Mouse (Mus musculus): ENCODE results near the gene Rfk. TPM values are rescaled to one million over a fixed set of nuclear protein-coding genes. Genes with fewer than 3 reads are reported as not detected.

Gene Rfk
- polyA plus RNA-seq (2014; fragmentation: Nextera tagmentation; extraction: Ambion mirVana): 70.9 and 77.2 TPM in 2 replicates

DNA sequence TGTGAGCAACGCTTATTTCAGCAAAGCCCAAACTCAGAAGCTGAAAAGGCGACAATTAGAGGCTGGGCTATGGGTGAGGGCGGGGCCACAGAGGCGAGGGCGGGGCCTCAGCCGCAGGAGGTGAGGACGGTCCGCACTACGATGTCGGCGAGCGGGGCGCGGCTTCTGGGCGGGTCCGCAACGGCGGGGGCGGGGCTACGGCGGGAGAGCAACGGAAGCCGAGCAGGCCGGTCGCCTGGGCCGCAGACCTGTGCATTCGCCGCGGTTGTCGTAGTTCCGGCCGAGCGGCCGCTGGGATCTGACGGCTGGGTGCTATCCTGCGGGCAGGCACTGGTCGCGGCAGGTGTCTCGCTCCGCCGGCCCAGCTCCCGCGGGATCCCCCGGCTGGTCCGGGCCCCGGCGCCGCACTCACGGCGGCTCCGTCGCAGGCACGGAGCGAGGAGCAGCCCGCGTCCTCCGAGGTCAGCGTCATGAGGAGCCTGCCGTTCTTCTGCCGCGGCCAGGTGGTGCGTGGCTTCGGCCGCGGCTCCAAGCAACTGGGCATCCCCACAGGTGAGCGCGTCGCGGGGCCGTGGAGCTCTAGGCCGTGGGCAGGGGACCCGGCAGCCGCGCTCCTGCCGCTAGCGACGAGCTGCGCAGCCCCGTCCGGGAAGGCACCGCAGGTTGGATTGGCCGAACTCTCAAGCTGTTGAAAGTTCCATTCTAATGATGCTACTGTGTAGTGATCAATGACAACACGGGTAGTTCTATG is at the start of gene Rfk:
TSS of gene Rfk (plus strand) at position 203 of the 751 bp plus-strand sequence.
- Histone ChIP-seq H3K9me3 (ENCODE audit: control insufficient read depth, low read length) (no peaks in the 10 kb centered on the region), H3K4me1 (replicated peaks; ENCODE audit: control insufficient read depth, insufficient read depth, low read length) (peaks cover 6% of the 10 kb centered on the region; the same call in 1 of the 2 replicates), H3K36me3 (ENCODE audit: control insufficient read depth, insufficient read depth, low read length) (peaks cover 14% of the 10 kb centered on the region), H3K4me3 (ENCODE audit: low read depth, low read length) (peak within 1 kb of the TSS; percentile 84), H3K27me3 (replicated peaks; ENCODE audit: control insufficient read depth, insufficient read depth, low read length) (no peaks in the 10 kb centered on the region), H3K27ac (ENCODE audit: low read depth) (peak within 1 kb of the TSS; percentile 39), H3K4me2 (ENCODE audit: low read length) (peak within 1 kb of the TSS; percentile 75), H3K9ac (ENCODE audit: low read length) (peak within 1 kb of the TSS; percentile 77)
- under 1% methylated on average over 78 of the region's 83 CpGs for WGBS
- ATAC-seq (replicated peaks; ENCODE audit: low FRiP score, low TSS enrichment, low read depth) (peak; percentile 98), DNase-seq (ENCODE audit: low spot score) (peak; percentile 97)

DNA sequence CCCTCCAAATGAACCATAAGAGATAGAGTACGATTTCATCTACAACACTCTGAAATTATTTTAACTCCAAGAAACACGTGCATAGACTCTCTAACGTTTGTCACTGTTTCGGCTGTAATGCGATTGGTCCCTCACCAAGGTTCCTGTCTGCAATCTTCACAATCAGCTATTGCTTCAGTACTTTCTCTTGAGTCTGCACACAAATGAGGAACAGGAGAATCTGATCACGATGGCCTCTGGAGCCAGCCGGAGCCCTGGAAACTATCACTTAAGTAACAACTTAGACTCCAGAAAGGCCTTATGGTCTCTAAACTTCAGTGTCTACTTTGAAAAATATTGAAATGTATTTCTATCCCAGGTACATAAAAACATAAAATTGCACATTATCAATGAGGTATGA is 49.0 kb upstream of the Rfk start:
- no peaks in the 10 kb centered on the region for H3K9me3 ChIP-seq (ENCODE audit: control insufficient read depth, low read length)
- no peaks in the 10 kb centered on the region for H3K36me3 ChIP-seq (ENCODE audit: control insufficient read depth, insufficient read depth, low read length)
- H3K9ac ChIP-seq (ENCODE audit: low read length): no peak overlapping the region
- ATAC-seq (replicated peaks; ENCODE audit: low FRiP score, low TSS enrichment, low read depth): no peak
- 85% methylated on average over 7 of the region's 7 CpGs for WGBS
- DNase-seq (ENCODE audit: low spot score): no peak
- H3K4me1 ChIP-seq (replicated peaks; ENCODE audit: control insufficient read depth, insufficient read depth, low read length): no peaks in the 10 kb centered on the region
- no peak overlapping the region for H3K4me2 ChIP-seq (ENCODE audit: low read length)
- H3K27me3 ChIP-seq (replicated peaks; ENCODE audit: control insufficient read depth, insufficient read depth, low read length): no peaks in the 10 kb centered on the region
- no peak overlapping the region for H3K4me3 ChIP-seq (ENCODE audit: low read depth, low read length)
- H3K27ac ChIP-seq (ENCODE audit: low read depth): no peak overlapping the region

DNA sequence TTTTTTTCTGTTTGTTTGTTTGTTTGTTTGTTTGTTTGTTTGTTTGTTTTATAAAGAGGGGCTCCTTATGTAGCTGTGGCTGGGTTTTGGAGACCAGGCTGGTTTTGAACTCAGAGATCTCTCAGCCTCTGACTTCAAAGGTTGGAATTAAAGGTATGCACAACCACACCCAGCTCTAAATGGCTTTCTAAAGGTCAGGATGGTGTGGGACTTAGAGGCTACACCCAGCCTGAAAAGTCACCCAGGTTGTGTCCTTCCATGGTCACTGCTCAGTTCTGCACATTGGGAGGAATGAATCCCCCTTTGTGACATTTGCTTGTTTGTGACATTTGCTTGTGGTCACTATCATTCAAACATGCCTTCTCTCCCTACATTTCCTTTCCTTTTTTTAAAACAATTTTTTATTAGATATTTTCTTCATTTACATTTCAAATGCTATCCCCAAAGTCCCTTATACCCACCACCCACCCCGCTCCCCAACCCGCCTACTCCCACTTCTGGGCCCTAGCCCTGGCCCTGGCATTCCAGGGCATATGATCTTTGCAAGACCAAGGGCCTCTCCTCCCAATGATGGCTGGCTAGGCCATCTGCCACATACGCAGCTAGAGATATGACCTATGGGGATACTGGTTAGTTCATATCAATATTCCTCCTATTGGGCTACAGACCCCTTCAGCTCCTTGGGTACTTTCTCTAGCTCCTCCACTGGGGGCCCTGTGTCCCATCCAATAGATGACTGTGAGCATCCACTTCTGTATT is 46.9 kb upstream of the Rfk start:
- no peaks in the 10 kb centered on the region for H3K9me3 ChIP-seq (ENCODE audit: control insufficient read depth, low read length)
- no peaks in the 10 kb centered on the region for H3K4me1 ChIP-seq (replicated peaks; ENCODE audit: control insufficient read depth, insufficient read depth, low read length)
- WGBS: 95% methylated on average over 3 of the region's 3 CpGs
- H3K9ac ChIP-seq (ENCODE audit: low read length): no peak overlapping the region
- DNase-seq (ENCODE audit: low spot score) (no peak), ATAC-seq (replicated peaks; ENCODE audit: low FRiP score, low TSS enrichment, low read depth) (no peak)
- no peak overlapping the region for H3K4me3 ChIP-seq (ENCODE audit: low read depth, low read length)
- no peaks in the 10 kb centered on the region for H3K36me3 ChIP-seq (ENCODE audit: control insufficient read depth, insufficient read depth, low read length)
- H3K27ac ChIP-seq (ENCODE audit: low read depth): no peak overlapping the region
- H3K4me2 ChIP-seq (ENCODE audit: low read length): no peak overlapping the region
- no peaks in the 10 kb centered on the region for H3K27me3 ChIP-seq (replicated peaks; ENCODE audit: control insufficient read depth, insufficient read depth, low read length)

DNA sequence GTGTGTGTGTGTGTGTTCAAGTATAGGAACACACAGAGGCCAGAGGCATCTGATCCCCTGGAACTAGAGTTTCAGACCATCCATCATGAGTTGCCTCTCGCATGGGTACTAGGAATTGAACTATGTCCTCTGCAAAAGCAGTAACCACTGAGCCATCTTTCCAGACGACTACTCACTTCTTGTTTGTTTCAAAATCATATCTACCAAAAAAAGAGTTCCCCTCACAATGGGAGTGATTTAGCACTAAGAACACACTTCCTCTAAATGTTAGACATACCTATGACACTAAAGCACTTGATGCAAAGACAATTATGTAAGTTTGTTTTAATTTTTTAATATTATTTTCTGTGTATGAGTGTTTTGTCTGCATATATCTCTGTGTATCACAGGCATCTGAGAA is 46.0 kb upstream of the Rfk start:
- Histone ChIP-seq H3K27me3 (replicated peaks; ENCODE audit: control insufficient read depth, insufficient read depth, low read length) (no peaks in the 10 kb centered on the region), H3K9me3 (ENCODE audit: control insufficient read depth, low read length) (no peaks in the 10 kb centered on the region), H3K9ac (ENCODE audit: low read length) (no peak overlapping the region), H3K4me3 (ENCODE audit: low read depth, low read length) (no peak overlapping the region), H3K27ac (ENCODE audit: low read depth) (no peak overlapping the region), H3K4me1 (replicated peaks; ENCODE audit: control insufficient read depth, insufficient read depth, low read length) (no peaks in the 10 kb centered on the region), H3K36me3 (ENCODE audit: control insufficient read depth, insufficient read depth, low read length) (no peaks in the 10 kb centered on the region), H3K4me2 (ENCODE audit: low read length) (no peak overlapping the region)
- no peak for DNase-seq (ENCODE audit: low spot score)
- no peak for ATAC-seq (replicated peaks; ENCODE audit: low FRiP score, low TSS enrichment, low read depth)
- WGBS: 82% methylated on average over 2 of the region's 2 CpGs

DNA sequence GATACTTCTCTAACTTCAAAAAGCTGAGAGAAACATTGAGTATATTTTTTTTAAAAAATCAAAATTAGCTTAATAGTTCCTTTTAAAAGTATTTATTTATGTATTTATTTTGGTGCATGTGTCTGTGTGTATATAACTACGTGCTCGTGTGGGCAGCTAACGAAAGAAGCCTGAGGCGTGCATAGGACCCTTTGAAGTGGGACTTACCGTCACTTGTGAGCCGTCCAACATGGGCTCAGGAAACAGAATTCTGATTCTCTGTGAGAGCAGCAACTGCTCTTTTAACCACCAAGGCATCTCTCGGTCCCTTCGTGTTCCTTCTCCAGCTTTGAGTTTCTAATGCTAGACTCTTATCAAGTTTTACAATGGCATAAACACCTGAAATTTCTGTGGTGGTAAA is 40.1 kb upstream of the Rfk start:
- Histone ChIP-seq H3K27me3 (replicated peaks; ENCODE audit: control insufficient read depth, insufficient read depth, low read length) (no peaks in the 10 kb centered on the region), H3K4me3 (ENCODE audit: low read depth, low read length) (no peak overlapping the region), H3K4me1 (replicated peaks; ENCODE audit: control insufficient read depth, insufficient read depth, low read length) (no peaks in the 10 kb centered on the region; the same call in 1 of the 2 replicates), H3K9me3 (ENCODE audit: control insufficient read depth, low read length) (no peaks in the 10 kb centered on the region), H3K4me2 (ENCODE audit: low read length) (no peak overlapping the region), H3K27ac (ENCODE audit: low read depth) (no peak overlapping the region), H3K36me3 (ENCODE audit: control insufficient read depth, insufficient read depth, low read length) (no peaks in the 10 kb centered on the region), H3K9ac (ENCODE audit: low read length) (no peak overlapping the region)
- 89% methylated on average over 8 of the region's 8 CpGs for WGBS
- ATAC-seq (replicated peaks; ENCODE audit: low FRiP score, low TSS enrichment, low read depth) (no peak), DNase-seq (ENCODE audit: low spot score) (no peak)

DNA sequence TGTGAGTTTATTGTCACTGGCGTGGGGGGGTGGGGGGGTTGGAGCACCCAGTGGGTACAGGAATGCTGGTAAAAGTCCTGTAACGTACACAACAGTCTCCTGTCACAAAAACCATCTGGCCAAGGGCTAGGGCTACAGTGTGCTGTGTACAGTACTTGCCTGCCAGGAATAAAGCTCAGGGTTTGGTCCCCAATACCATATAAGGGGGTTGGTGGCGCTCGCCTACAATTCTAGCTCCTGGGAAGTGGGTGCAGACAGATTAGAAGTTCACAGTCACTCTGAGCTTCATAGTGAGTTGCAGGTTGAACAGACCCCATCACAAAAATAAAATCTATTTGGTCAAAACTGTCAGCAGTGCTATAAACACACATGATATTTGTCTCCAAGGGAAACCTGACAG is 39.5 kb upstream of the Rfk start:
- Histone ChIP-seq H3K27ac (ENCODE audit: low read depth) (no peak overlapping the region), H3K36me3 (ENCODE audit: control insufficient read depth, insufficient read depth, low read length) (no peaks in the 10 kb centered on the region), H3K27me3 (replicated peaks; ENCODE audit: control insufficient read depth, insufficient read depth, low read length) (no peaks in the 10 kb centered on the region), H3K9ac (ENCODE audit: low read length) (no peak overlapping the region), H3K4me2 (ENCODE audit: low read length) (no peak overlapping the region), H3K9me3 (ENCODE audit: control insufficient read depth, low read length) (no peaks in the 10 kb centered on the region), H3K4me1 (replicated peaks; ENCODE audit: control insufficient read depth, insufficient read depth, low read length) (no peaks in the 10 kb centered on the region; the same call in 1 of the 2 replicates), H3K4me3 (ENCODE audit: low read depth, low read length) (no peak overlapping the region)
- no peak for ATAC-seq (replicated peaks; ENCODE audit: low FRiP score, low TSS enrichment, low read depth)
- 66% methylated on average over 4 of the region's 4 CpGs for WGBS
- no peak for DNase-seq (ENCODE audit: low spot score)

DNA sequence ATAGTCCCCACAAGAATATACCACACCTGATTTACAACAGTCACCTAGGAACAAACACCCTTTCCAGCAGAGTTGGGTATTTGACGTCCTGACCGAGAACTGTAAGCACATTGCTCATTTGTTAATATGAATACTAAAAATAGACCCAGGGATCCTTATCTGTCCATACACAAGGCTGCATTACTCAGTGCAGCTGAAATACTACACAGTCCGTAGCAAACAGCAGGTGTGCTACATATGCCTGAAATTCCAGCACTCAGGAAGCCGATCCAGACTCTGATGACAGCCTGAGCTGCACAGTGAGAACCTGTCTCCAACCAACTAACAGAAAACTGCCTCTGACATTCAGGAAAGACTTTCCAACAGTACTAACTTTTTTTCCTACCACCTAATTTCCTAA is 39.0 kb upstream of the Rfk start:
- peak overlapping the region; percentile 89 for H3K4me2 ChIP-seq (ENCODE audit: low read length)
- H3K9me3 ChIP-seq (ENCODE audit: control insufficient read depth, low read length): no peaks in the 10 kb centered on the region
- H3K27me3 ChIP-seq (replicated peaks; ENCODE audit: control insufficient read depth, insufficient read depth, low read length): no peaks in the 10 kb centered on the region
- no peak overlapping the region for H3K27ac ChIP-seq (ENCODE audit: low read depth)
- no peaks in the 10 kb centered on the region for H3K36me3 ChIP-seq (ENCODE audit: control insufficient read depth, insufficient read depth, low read length)
- no peak for DNase-seq (ENCODE audit: low spot score)
- H3K9ac ChIP-seq (ENCODE audit: low read length): no peak overlapping the region
- H3K4me3 ChIP-seq (ENCODE audit: low read depth, low read length): 0 out of 2 replicates have a peak overlapping the region, but pooled peaks have one; percentile 3
- no peak for ATAC-seq (replicated peaks; ENCODE audit: low FRiP score, low TSS enrichment, low read depth)
- 41% methylated on average over 4 of the region's 4 CpGs for WGBS
- no peaks in the 10 kb centered on the region; the same call in 1 of the 2 replicates for H3K4me1 ChIP-seq (replicated peaks; ENCODE audit: control insufficient read depth, insufficient read depth, low read length)

DNA sequence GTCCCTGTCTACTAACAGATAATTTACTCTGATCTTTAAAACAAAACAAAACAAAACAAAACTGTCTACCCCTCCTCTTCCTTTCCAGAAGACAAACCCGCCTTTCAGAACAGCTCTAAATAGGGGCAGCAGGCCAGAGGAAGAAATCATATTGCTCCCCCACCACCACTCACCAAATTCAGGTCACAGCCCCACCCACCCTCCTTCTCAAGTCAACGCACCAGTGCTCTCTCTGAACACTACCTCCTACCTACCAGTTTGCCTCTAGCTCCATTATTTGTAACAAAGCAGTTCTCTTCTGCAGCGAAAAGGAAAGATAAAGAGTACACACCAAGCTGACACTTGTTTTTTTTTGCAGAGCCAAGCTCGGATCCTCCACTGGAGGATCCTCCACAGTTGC is 38.5 kb upstream of the Rfk start:
- H3K27me3 ChIP-seq (replicated peaks; ENCODE audit: control insufficient read depth, insufficient read depth, low read length): no peaks in the 10 kb centered on the region
- no peaks in the 10 kb centered on the region for H3K36me3 ChIP-seq (ENCODE audit: control insufficient read depth, insufficient read depth, low read length)
- 35% methylated on average over 4 of the region's 4 CpGs for whole genome bisulfite sequencing
- DNase-seq (ENCODE audit: low spot score) (no peak), ATAC-seq (replicated peaks; ENCODE audit: low FRiP score, low TSS enrichment, low read depth) (no peak)
- H3K9ac ChIP-seq (ENCODE audit: low read length): no peak overlapping the region
- no peak overlapping the region for H3K27ac ChIP-seq (ENCODE audit: low read depth)
- no peaks in the 10 kb centered on the region for H3K9me3 ChIP-seq (ENCODE audit: control insufficient read depth, low read length)
- H3K4me3 ChIP-seq (ENCODE audit: low read depth, low read length): peak overlapping the region; percentile 49; the same call in 1 of the 2 replicates
- H3K4me1 ChIP-seq (replicated peaks; ENCODE audit: control insufficient read depth, insufficient read depth, low read length): no peaks in the 10 kb centered on the region; the same call in 1 of the 2 replicates
- peak overlapping the region; percentile 89 for H3K4me2 ChIP-seq (ENCODE audit: low read length)
